Mouse (Mus musculus) R1 (cell line): ENCODE data around the gene Sppl2b.

Source experiments
- DNase-seq: peaks from one replicate; pipeline ENCODE4 v3.0.0-alpha.2; 2018; ENCODE audit warnings: low read depth, low spot score

Gene Sppl2b

DNA sequence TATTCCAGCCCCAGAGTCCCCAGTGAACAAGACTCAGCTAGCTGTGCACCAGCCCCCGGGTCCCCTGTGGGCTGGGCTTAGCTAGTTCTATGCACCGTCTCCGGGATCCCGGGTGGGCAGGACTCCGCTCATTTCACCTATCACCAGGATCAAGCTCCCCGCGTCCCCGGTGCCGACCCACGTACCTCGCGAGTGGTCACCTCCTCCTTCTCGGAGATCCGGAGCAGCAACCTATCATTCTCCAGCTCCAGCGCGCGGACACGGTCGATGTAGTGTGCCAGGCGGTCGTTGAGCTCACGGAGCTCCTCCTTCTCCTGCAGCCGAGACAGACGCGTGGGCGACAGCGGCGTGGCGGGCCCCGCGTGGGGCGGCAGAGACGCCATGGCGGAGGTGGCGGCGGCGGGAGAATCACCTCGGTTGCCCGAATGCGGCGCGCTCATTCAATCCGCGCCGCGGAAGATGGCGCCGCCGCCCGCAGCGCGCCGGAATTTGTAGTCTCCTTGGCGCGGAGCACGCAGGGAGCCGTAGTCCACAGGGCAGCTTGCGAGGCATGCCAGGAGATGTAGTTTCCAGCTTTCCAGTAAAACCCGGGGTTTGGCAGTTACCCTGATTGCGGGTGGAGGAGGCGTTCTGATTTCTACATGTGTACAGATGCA is 62.8 kb downstream of the Sppl2b start, which contains the start of gene Lmnb2:
TSS of gene Lmnb2 (minus strand) at position 467 of the 656 bp plus-strand sequence.
- DNase-seq, result peak; percentile 75
